Mouse (Mus musculus) spleen, postnatal 36 days (tissue): ENCODE data around the gene Tap1.

Experiments
- DNase-seq, 2 experiments: peaks; one replicate each; pipeline ENCODE4 v3.0.0; 2022; ENCODE audit warnings: low spot score in 2 of 2, mixed read lengths in 1 of 2

Tap1 gene

GRCm38 (mm10) chr17:34179913-34180859 is 7.2 kb upstream of the Tap1 start:
- DNase-seq = peak in 1 of 2 experiments; percentile 40

- no peak for DNase-seq
These were observed 3.7 kb upstream of the Tap1 start for GRCm38 (mm10) chr17:34183564-34184219.

GRCm38 (mm10) chr17:34185526-34185925 is 1.8 kb upstream of the Tap1 start:
- no peak for DNase-seq

- no peak for DNase-seq
These were observed 480 bp upstream of the Tap1 start for GRCm38 (mm10) chr17:34186885-34187260.

GRCm38 (mm10) chr17:34188010-34188409 is 657 bp downstream of the Tap1 start:
- DNase-seq = peak; percentile 36 to 55

- DNase-seq = no peak
These were observed 1.6 kb downstream of the Tap1 start for GRCm38 (mm10) chr17:34188986-34189385.

GRCm38 (mm10) chr17:34192852-34193251 is 5.5 kb downstream of the Tap1 start:
- DNase-seq = no peak

GRCm38 (mm10) chr17:34193468-34193867 is 6.1 kb downstream of the Tap1 start:
- DNase-seq = no peak

- DNase-seq = no peak
These were observed 7.4 kb downstream of the Tap1 start for GRCm38 (mm10) chr17:34194723-34195122.

GRCm38 (mm10) chr17:34196491-34196890 is 9.1 kb downstream of the Tap1 start:
- DNase-seq = peak; percentile 86

- DNase-seq = peak; percentile 88 to 93
These were observed 9.9 kb downstream of the Tap1 start, which contains the start of gene Psmb8 for GRCm38 (mm10) chr17:34196941-34197894. Gene Psmb8, plus strand, starts transcription at chr17:34197721.

- peak; percentile 88 to 90 for DNase-seq
These were observed 10.7 kb downstream of the Tap1 start for GRCm38 (mm10) chr17:34197904-34198520.

- no peak for DNase-seq
These were observed 11.2 kb downstream of the Tap1 start for GRCm38 (mm10) chr17:34198521-34198912.

- no peak for DNase-seq
These were observed 11.8 kb downstream of the Tap1 start for GRCm38 (mm10) chr17:34199050-34199619.

- DNase-seq = no peak
These were observed 12.7 kb downstream of the Tap1 start for GRCm38 (mm10) chr17:34200047-34200446.

- no peak for DNase-seq
These were observed 13.6 kb downstream of the Tap1 start for GRCm38 (mm10) chr17:34200772-34201505.

GRCm38 (mm10) chr17:34201506-34202055 is 14.2 kb downstream of the Tap1 start:
- no peak for DNase-seq

- no peak for DNase-seq
These were observed 15.5 kb downstream of the Tap1 start for GRCm38 (mm10) chr17:34202760-34203442.

- DNase-seq = no peak
These were observed 16.1 kb downstream of the Tap1 start, which contains the start of gene Tap2 for GRCm38 (mm10) chr17:34203444-34203843. Gene Tap2, plus strand, starts transcription at chr17:34203527.
